Mouse (Mus musculus): ENCODE measurements around the gene Gm21974.
"Not testable (repeated sequence)": the region's sequence is repeated elsewhere in the genome, so short reads cannot be mapped to it uniquely, and the experiment has no call there.

Gm21974 gene

DNA sequence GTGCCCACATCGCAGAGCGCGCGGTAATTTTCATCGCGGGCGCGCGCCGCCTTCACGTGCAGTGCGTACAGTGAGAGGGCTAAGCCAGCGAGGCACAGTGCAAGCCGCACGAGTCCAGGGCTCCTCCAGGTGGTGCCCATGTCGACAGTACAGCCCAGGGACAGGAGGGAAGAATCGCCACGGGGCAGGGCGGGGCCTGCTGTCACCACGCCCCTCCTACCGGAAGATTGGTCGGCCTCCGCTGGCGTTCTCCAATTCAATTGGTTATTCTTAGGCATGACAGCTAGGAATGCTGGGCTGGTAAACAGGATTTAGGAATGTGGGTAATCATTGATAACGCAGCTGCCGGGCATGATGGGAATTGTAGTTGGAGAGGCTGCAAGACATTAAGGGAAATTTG, at the start of gene Gm21974, which contains the start of gene Vkorc1:
Gene Gm21974, minus strand, starts transcription at position 13 of the 400 bp plus-strand sequence.
Gene Vkorc1, minus strand, starts transcription at position 176 of the 400 bp plus-strand sequence.
- peak; percentile 94 to 97 for DNase-seq (ENCODE audit: low spot score in 2 of 2)

DNA sequence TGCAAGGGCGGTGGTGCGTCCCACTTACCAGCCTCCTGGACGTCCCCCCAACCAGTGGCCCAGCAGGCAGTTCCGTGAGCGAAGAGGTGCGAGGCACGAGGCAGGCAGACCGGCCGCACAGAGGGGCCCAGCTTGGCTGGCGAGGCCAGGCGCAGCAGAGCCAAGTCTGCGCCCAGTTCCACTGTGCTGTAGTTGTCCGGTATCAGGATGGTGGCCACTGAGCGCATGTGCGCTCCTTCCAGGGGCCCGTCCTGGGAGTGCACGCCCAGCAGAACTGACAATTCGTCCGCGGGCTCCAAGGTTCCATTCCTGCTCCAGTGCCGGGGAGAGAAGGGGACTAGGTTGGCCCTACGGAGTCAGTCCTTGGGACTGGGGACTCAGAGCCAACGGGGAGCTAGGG, 49.4 kb upstream of the Gm21974 start:
- DNase-seq (ENCODE audit: low spot score in 2 of 2): no peak

- DNase-seq (ENCODE audit: low spot score in 2 of 2): not testable (repeated sequence)
Observed at GRCm38 (mm10) chr7:127942097-127942496, 46.8 kb upstream of the Gm21974 start.

GRCm38 (mm10) chr7:127936216-127936884, 41.1 kb upstream of the Gm21974 start:
- DNase-seq (ENCODE audit: low spot score in 2 of 2): no peak

- no peak for DNase-seq (ENCODE audit: low spot score in 2 of 2)
Observed at GRCm38 (mm10) chr7:127935748-127936159, 40.5 kb upstream of the Gm21974 start.

DNA sequence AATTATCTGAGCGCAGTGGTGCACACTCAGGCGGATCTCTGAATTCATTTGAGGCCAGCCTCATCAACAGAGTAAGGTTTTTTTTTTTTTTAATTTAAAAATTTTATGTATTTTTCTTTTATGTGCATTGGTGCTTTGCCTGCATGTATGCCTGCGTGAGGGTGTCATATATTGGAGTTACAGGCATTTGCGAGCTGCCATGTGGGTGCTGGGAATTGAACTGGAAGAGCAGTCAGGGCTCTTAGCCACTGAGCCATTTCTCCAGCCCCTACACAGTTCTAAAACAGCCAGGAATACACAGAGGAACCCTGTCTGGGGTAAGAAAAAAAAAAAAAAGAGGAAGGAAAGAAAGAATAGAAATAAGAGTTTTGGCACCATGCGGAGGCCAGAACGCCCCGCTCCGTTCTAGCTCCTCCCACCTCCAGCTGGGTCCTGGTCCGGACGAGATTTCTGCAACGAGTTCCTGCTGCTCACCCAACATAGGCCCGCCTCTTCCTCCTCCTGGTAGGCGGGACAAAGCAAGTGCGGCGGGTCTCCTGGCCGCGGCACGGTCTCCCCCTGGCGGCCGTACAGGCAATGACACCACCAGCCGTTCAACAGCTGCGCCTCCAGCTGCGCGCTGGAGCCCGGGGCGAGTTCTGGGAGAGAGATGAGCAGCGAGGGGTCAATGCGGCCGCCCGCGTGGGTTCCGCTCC, 39.9 kb upstream of the Gm21974 start:
- peak; percentile 94 to 95 for DNase-seq (ENCODE audit: low spot score in 2 of 2)

GRCm38 (mm10) chr7:127934075-127934474, 38.8 kb upstream of the Gm21974 start:
- DNase-seq (ENCODE audit: low spot score in 2 of 2): no peak

GRCm38 (mm10) chr7:127932273-127933031, 37.2 kb upstream of the Gm21974 start:
- DNase-seq (ENCODE audit: low spot score in 2 of 2): no peak

GRCm38 (mm10) chr7:127931351-127932135, 36.3 kb upstream of the Gm21974 start:
- DNase-seq (ENCODE audit: low spot score in 2 of 2): no peak

- DNase-seq (ENCODE audit: low spot score in 2 of 2): no peak
Observed at GRCm38 (mm10) chr7:127930636-127931035, 35.4 kb upstream of the Gm21974 start.

GRCm38 (mm10) chr7:127929923-127930322, 34.7 kb upstream of the Gm21974 start, which contains the start of gene Prss8:
TSS of gene Prss8 (minus strand) at chr7:127930104.
- DNase-seq (ENCODE audit: low spot score in 2 of 2): no peak

DNA sequence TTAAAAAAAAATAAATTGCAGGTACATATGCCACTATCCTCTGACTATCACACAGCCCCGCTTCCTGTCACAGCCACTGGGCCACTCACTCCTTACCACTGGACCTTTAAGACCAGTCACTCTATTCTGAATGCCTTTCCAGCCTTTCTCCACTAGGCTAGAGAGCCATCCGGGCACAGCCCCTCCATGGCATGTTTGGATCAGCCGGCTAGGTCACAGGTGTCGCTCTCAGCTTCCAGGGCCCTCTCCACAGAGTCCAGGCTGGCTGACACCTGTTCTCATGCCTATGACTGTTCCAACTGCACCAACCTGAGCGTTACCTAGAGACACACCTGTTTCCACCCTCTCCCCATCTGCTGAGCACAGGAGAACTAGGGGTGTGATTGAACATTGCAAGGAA, 33.3 kb upstream of the Gm21974 start:
- DNase-seq (ENCODE audit: low spot score in 2 of 2): no peak

DNA sequence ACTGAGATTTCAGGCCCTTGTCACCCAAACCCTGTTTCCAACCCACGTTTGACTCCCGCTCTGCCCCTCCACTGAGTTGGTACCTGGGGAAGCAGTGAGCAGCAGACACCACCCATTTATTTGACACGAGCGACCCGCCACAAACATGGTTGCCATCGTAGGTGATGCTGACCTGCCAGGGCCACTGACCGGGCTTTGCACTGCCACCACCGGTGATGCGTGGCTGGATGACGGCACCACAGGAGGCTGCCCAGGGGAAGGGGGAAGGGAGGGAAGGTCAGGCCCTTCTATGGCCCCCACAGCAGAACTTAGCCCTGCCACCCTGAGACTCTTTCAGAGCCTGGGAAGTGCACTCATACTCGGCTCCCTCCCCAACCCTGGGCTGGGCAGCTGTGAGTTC, 32.5 kb upstream of the Gm21974 start:
- DNase-seq (ENCODE audit: low spot score in 2 of 2): no peak

DNA sequence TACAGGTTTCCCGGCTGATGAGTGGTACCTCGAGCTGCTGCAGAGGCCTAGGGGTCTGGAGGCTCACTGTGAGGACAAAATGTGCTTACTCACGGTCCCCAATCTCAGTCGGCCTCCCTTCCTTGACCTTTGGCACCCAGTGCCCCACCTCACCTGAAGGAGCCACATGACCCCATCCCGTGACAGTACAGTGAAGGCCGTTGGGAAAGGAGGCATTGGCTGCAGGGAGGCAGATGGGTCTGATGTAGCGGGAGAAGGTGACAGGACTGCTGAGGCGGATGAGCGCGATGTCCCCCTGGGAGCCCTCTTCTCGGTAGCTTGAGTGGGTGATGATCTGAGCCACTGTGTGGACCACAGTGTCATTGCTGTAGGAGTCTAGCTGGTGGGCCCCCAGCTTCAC, 31.6 kb upstream of the Gm21974 start:
- DNase-seq (ENCODE audit: low spot score in 2 of 2): no peak

DNA sequence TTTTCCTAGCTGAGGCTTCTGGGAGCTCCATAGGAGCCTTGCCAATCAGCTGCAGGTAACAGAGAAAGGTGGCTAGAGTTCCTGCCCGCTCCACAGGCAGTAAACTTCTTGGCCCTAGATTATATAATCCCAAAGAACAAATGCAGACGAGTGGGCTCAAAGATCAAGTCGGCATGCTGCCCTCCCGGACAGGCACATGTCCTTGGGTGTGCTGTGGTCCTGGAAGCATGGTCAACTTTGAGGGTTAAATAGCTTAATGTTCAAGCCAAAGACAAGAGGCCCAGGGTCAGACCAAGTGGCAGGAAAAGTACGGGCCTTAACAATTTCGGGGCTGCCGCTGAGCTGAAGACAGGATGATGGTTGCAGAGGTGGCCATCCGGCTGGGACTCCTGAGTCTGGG, 30.8 kb upstream of the Gm21974 start:
- DNase-seq (ENCODE audit: low spot score in 2 of 2): no peak

DNA sequence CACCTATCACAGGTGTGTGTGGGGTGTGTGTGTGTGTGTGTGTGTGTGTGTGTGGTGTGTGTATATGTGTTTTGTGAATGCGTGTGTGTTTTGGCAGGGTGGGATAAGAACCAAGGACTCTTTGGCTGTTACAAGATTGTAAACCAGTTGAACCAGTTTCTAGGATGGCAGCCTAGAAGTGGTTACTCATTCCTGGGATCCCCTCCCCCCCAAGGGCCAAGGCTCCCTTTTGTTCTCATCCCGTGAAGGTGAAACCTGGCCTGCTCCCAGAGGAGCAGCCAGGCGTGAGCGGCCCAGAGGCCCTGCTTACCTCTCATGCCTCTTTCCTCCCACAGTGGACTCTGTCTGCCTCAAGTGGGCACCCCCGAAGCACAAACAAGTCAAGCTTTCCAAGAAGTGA, 30.0 kb upstream of the Gm21974 start:
- no peak for DNase-seq (ENCODE audit: low spot score in 2 of 2)

DNA sequence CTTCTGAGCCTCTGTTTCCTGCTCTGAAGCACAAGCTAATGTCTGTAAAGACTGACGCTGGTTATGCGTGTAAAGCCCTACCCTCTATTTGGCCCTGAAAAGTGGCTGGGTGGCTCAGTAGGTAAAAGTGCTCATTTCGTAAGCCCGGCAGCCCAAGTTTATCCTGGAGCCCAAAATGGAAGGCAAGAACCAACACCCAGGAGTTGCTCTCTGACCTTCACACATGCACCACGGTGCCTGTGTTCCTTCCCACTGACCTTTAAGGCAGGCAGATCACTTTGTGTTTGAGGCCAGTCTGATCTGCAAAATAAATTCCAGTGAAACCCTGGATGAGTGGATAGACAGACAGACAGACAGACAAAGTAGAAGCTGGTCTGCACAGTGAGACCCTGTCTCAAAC, 28.5 kb upstream of the Gm21974 start:
- DNase-seq (ENCODE audit: low spot score in 2 of 2): no peak

- DNase-seq (ENCODE audit: low spot score in 2 of 2): no peak
Observed at GRCm38 (mm10) chr7:127922451-127923275, 27.4 kb upstream of the Gm21974 start.

DNA sequence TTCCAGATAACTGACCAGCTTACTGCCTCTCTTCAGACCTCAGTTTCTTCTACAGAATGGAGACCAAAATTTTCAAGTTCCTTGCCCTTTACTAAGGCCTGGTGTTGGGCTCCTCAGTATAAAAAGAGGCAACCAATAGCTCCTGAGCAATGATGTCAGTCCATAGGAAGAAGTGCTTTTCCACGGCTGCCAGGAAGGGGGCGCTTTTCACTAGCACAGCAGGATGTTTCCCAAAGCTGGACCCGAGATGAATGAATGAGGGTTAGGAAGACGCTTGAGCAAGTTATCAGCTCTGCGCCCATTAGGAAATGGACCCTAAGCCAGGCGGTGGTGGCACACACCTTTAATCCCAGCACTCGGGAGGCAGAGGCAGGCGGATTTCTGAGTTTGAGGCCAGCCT, 26.3 kb upstream of the Gm21974 start:
- DNase-seq (ENCODE audit: low spot score in 2 of 2): no peak

DNA sequence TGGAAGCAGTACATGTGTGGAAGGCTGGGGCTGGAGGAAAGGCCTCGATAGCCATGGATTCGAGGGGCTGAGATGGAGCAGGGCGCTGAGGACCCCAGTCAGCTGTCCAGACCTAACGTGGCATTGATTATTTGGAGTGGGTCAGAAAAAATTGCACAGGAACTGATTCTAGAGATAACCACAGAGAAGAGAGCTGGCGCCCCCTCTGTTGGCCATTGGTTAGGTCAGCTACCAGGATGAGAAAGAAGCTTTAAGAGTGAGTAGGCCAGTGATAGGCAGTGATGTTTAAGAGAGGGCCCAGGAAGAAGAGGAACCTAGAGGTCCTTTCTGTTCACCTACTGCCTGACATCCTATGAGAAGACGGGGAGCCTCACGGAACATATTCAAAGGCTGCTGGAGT, 24.0 kb upstream of the Gm21974 start:
- no peak for DNase-seq (ENCODE audit: low spot score in 2 of 2)

- DNase-seq (ENCODE audit: low spot score in 2 of 2): no peak
Observed at GRCm38 (mm10) chr7:127918203-127918602, 22.9 kb upstream of the Gm21974 start.

All from right cerebral cortex, adult 2 months (tissue).